Mouse (Mus musculus) spleen, postnatal 14 days (tissue): ENCODE data around the gene Dlg2.
A peak's percentile ranks its signal among the peaks of the same experiment; 100 is the strongest.

Source experiments
- DNase-seq, 2 experiments: peaks; one replicate each; pipeline ENCODE4 v3.0.0; 2021 to 2022; ENCODE audit warnings: low spot score in 2 of 2

The Dlg2 gene

GRCm38 (mm10) chr7:92048876-92049275, 1572.4 kb downstream of the Dlg2 start:
- DNase-seq, result no peak

- no peak for DNase-seq
Observed at GRCm38 (mm10) chr7:92066851-92067250, 1590.4 kb downstream of the Dlg2 start.

GRCm38 (mm10) chr7:92087429-92087828, 1611.0 kb downstream of the Dlg2 start:
- DNase-seq, result no peak

GRCm38 (mm10) chr7:92093860-92094259, 1617.4 kb downstream of the Dlg2 start:
- DNase-seq, result peak in 1 of 2 experiments; percentile 6

- DNase-seq, result no peak
Observed at GRCm38 (mm10) chr7:92095198-92095597, 1618.7 kb downstream of the Dlg2 start.

GRCm38 (mm10) chr7:92100847-92101246, 1624.4 kb downstream of the Dlg2 start:
- DNase-seq, result no peak

GRCm38 (mm10) chr7:92102892-92103543, 1626.5 kb downstream of the Dlg2 start:
- peak in 1 of 2 experiments; percentile 6 for DNase-seq

- no peak for DNase-seq
Observed at GRCm38 (mm10) chr7:92105477-92105876, 1629.0 kb downstream of the Dlg2 start.

- DNase-seq, result no peak
Observed at GRCm38 (mm10) chr7:92105956-92106355, 1629.5 kb downstream of the Dlg2 start.

GRCm38 (mm10) chr7:92113065-92113464, 1636.6 kb downstream of the Dlg2 start:
- no peak for DNase-seq

- DNase-seq, result no peak
Observed at GRCm38 (mm10) chr7:92115237-92115871, 1638.9 kb downstream of the Dlg2 start.

- no peak for DNase-seq
Observed at GRCm38 (mm10) chr7:92123276-92123675, 1646.8 kb downstream of the Dlg2 start.

- DNase-seq, result no peak
Observed at GRCm38 (mm10) chr7:92125886-92126285, 1649.4 kb downstream of the Dlg2 start.

GRCm38 (mm10) chr7:92134301-92134700, 1657.8 kb downstream of the Dlg2 start:
- no peak for DNase-seq

- DNase-seq, result no peak
Observed at GRCm38 (mm10) chr7:92135624-92136023, 1659.2 kb downstream of the Dlg2 start.

- DNase-seq, result no peak
Observed at GRCm38 (mm10) chr7:92140051-92140817, 1663.8 kb downstream of the Dlg2 start.

- no peak for DNase-seq
Observed at GRCm38 (mm10) chr7:92147499-92147898, 1671.0 kb downstream of the Dlg2 start.

- no peak for DNase-seq
Observed at GRCm38 (mm10) chr7:92150768-92151167, 1674.3 kb downstream of the Dlg2 start.

- no peak for DNase-seq
Observed at GRCm38 (mm10) chr7:92154603-92155002, 1678.1 kb downstream of the Dlg2 start.

GRCm38 (mm10) chr7:92163150-92163549, 1686.7 kb downstream of the Dlg2 start:
- no peak for DNase-seq

GRCm38 (mm10) chr7:92164316-92164715, 1687.8 kb downstream of the Dlg2 start:
- DNase-seq, result no peak

- DNase-seq, result no peak
Observed at GRCm38 (mm10) chr7:92164875-92165518, 1688.5 kb downstream of the Dlg2 start.
